Mouse (Mus musculus) C2C12 (cell line): ENCODE results near the gene Slc40a1. TPM values are rescaled to one million over a fixed set of nuclear protein-coding genes. Genes with fewer than 3 reads are reported as not detected.

Source experiments
- H3K27me3 ChIP-seq: one replicate; pipeline ENCODE4 v1.6.1; 2011; ENCODE audit not compliant: control insufficient read depth, insufficient read depth, insufficient read length
- H3K36me3 ChIP-seq: one replicate; pipeline ENCODE4 v1.6.1; 2011; ENCODE audit not compliant: control insufficient read depth, insufficient read depth
- H3K4me3 ChIP-seq: one replicate; pipeline ENCODE4 v1.5.1; 2011; ENCODE audit warnings: mild to moderate bottlenecking, control low read depth; ENCODE audit not compliant: poor library complexity, insufficient read depth, severe bottlenecking
- H3K79me2 ChIP-seq: one replicate; pipeline ENCODE4 v1.6.1; 2011; ENCODE audit not compliant: control insufficient read depth, insufficient read depth
- H3K79me3 ChIP-seq: one replicate; pipeline ENCODE4 v1.6.1; 2011; ENCODE audit warnings: low read depth, control low read depth
- H3ac ChIP-seq: one replicate; pipeline ENCODE3; 2011; ENCODE audit warnings: low read depth; ENCODE audit not compliant: control insufficient read depth, insufficient read length
- CEBPB ChIP-seq: IDR thresholded peaks from one replicate; pipeline ENCODE4 v1.6.1; 2011; ENCODE audit warnings: low read depth, mild to moderate bottlenecking, control low read depth, moderate library complexity
- CTCF ChIP-seq: IDR thresholded peaks from one replicate; pipeline ENCODE4 v1.5.1; 2011; ENCODE audit not compliant: control insufficient read depth, insufficient read depth, insufficient read length
- FOSL1 ChIP-seq: IDR thresholded peaks from one replicate; pipeline ENCODE4 v1.8.0; 2011; ENCODE audit warnings: mild to moderate bottlenecking, low read length; ENCODE audit not compliant: poor library complexity, insufficient read depth, severe bottlenecking
- MAX ChIP-seq: IDR thresholded peaks from one replicate; pipeline ENCODE4 v1.6.1; 2011; ENCODE audit warnings: mild to moderate bottlenecking, control low read depth
- MYOD1 ChIP-seq: IDR thresholded peaks from one replicate; pipeline ENCODE4 v1.6.1; 2011; ENCODE audit warnings: low read depth; ENCODE audit not compliant: control insufficient read depth, insufficient read length
- MYOG ChIP-seq: IDR thresholded peaks from one replicate; pipeline ENCODE4 v1.6.1; 2011; ENCODE audit not compliant: control insufficient read depth, insufficient read length; ENCODE audit errors: extremely low read depth
- USF1 ChIP-seq: IDR thresholded peaks from one replicate; pipeline ENCODE4 v1.6.1; 2011; ENCODE audit warnings: low read depth, mild to moderate bottlenecking, control low read depth, moderate library complexity
- polyA plus RNA-seq: library from polyadenylated mRNA; unstranded; fragments of >200 nt; fragmentation: generic; extraction: Trizol; gene quantifications from one replicate; pipeline ENCODE4 v1.2.1, GENCODE M21; 2012; ENCODE audit warnings: missing spikeins

The Slc40a1 gene
- polyA plus RNA-seq, 1 experiment: 0.94 TPM

- no peaks in the 10 kb centered on the region for H3K27me3 ChIP-seq
- no peak overlapping the region for H3ac ChIP-seq
- no peaks in the 10 kb centered on the region for H3K79me2 ChIP-seq
- H3K36me3 ChIP-seq: no peaks in the 10 kb centered on the region
- TF ChIP-seq MYOD1 (no peak), CEBPB (no peak), FOSL1 (no peak)
- H3K79me3 ChIP-seq: no peaks in the 10 kb centered on the region
- H3K4me3 ChIP-seq: no peak overlapping the region
Observed at GRCm38 (mm10) chr1:45868479-45869137, 57.7 kb downstream of the Slc40a1 start.

GRCm38 (mm10) chr1:45868050-45868449, 58.3 kb downstream of the Slc40a1 start:
- H3K4me3 ChIP-seq: no peak overlapping the region
- H3K36me3 ChIP-seq: no peaks in the 10 kb centered on the region
- no peaks in the 10 kb centered on the region for H3K27me3 ChIP-seq
- TF ChIP-seq USF1 (no peak), CTCF (no peak), MYOD1 (no peak), CEBPB (no peak), MAX (no peak), MYOG (no peak), FOSL1 (no peak)
- no peak overlapping the region for H3ac ChIP-seq
- no peaks in the 10 kb centered on the region for H3K79me3 ChIP-seq
- H3K79me2 ChIP-seq: no peaks in the 10 kb centered on the region

GRCm38 (mm10) chr1:45866288-45867018, 59.9 kb downstream of the Slc40a1 start:
- no peaks in the 10 kb centered on the region for H3K36me3 ChIP-seq
- H3K79me3 ChIP-seq: no peaks in the 10 kb centered on the region
- TF ChIP-seq USF1 (no peak), CEBPB (no peak), FOSL1 (no peak), MYOG (no peak), MAX (no peak), MYOD1 (no peak), CTCF (no peak)
- no peaks in the 10 kb centered on the region for H3K27me3 ChIP-seq
- H3K79me2 ChIP-seq: no peaks in the 10 kb centered on the region
- H3K4me3 ChIP-seq: no peak overlapping the region
- no peak overlapping the region for H3ac ChIP-seq

GRCm38 (mm10) chr1:45865727-45866126, 60.6 kb downstream of the Slc40a1 start:
- no peaks in the 10 kb centered on the region for H3K79me3 ChIP-seq
- H3K27me3 ChIP-seq: no peaks in the 10 kb centered on the region
- H3K79me2 ChIP-seq: no peaks in the 10 kb centered on the region
- H3K36me3 ChIP-seq: no peaks in the 10 kb centered on the region
- no peak for TF ChIP-seq MAX
- H3ac ChIP-seq: no peak overlapping the region
- H3K4me3 ChIP-seq: no peak overlapping the region

- Histone ChIP-seq H3K4me3 (no peak overlapping the region), H3K79me2 (no peaks in the 10 kb centered on the region)
- TF ChIP-seq FOSL1: no peak
- no peak for TF ChIP-seq MYOD1
Observed at GRCm38 (mm10) chr1:45865316-45865715, 61.0 kb downstream of the Slc40a1 start.

GRCm38 (mm10) chr1:45864564-45865014, 61.7 kb downstream of the Slc40a1 start:
- no peak for TF ChIP-seq MYOG
- no peak for TF ChIP-seq MAX
- no peak for TF ChIP-seq CEBPB
- no peak for TF ChIP-seq USF1
- TF ChIP-seq MYOD1: no peak
- no peak for TF ChIP-seq FOSL1
- no peak for TF ChIP-seq CTCF
- Histone ChIP-seq H3K79me2 (no peaks in the 10 kb centered on the region), H3K79me3 (no peaks in the 10 kb centered on the region), H3K36me3 (no peaks in the 10 kb centered on the region), H3K4me3 (no peak overlapping the region), H3ac (no peak overlapping the region), H3K27me3 (no peaks in the 10 kb centered on the region)

More at GRCm38 (mm10) chr1:45865316-45865715, 61.0 kb downstream of the Slc40a1 start:
- H3ac ChIP-seq: no peak overlapping the region
- H3K79me3 ChIP-seq: no peaks in the 10 kb centered on the region
- H3K36me3 ChIP-seq: no peaks in the 10 kb centered on the region
- no peaks in the 10 kb centered on the region for H3K27me3 ChIP-seq
